Mouse (Mus musculus) thymus, postnatal 4 days (tissue): Measurements from ENCODE around the gene Smap1.

Experiments used
- DNase-seq: peaks from one replicate; pipeline ENCODE4 v3.0.0; 2021

Smap1 gene

DNA sequence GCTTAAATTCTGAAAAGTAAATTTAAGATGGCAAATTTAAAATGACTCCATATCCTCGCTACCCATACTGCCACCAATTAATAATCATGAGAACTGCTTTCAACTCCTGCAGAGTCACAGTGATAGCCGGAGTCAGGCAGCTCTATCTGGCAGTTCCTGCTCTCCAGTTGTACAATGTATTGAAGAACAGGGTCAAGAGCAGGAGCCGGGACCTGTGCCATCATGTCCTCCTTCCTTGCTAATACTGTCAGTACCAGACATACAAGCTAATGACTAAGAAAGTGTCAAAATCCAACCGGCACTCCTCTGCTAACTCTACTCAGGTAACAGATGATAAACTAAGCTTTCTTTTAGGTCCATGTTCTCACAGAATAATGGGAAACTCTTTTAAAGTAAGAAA is 3.0 kb downstream of the Smap1 start:
- DNase-seq, result no peak

DNA sequence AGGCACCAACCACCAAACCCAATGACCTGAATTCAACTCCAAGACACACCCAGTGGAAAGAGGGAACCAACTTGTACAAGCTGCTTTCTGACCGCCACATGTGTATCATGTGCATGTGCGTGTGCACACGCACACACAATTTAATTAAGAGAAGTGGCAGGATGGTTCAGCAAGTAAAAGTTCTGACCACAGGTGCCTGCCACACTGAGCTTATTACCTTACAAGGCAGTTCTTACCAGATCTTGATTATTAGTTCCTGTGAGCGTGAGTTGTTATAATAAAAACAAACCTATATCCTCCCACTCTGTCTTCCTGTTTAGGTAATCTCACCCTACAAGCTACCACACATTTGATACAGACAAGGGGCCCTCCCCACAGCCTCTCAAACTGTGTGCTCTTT is 6.6 kb downstream of the Smap1 start:
- no peak for DNase-seq

DNA sequence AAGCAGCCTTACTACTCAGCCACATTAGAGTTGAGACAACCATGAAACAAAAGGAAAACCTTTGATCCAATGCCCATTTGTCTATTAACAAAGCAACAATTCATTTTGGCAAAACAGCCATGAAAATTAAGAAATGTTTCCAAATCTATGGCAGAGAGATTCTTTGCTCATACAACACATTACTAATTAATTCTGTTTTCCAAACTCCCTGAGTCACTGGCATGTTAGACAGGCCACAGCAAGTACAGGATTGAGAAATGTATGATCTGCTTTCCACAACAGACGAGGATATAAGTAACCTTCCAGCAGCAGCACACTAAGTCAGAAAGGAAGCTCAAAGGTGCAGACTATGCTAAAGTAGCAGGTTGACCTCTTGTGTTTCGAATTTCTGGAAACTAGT is 9.1 kb downstream of the Smap1 start:
- no peak for DNase-seq

DNA sequence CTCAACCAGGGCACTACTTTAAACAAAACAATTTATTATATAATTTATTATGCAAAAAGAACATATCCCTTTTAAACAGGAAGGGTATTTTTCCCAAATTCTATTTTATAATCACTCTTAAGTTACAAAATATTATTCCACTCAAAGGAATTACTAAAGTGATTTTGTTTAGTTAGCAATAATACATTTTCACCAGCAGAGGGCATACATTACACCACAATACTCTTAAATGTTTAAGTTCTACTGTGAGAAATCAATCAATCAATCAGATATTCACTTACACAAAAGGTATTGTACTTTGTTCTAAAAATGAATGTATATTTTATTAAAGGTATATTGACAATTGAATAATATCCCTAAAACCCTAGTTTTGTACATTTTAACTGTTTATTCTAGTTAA is 16.0 kb downstream of the Smap1 start:
- no peak for DNase-seq

DNA sequence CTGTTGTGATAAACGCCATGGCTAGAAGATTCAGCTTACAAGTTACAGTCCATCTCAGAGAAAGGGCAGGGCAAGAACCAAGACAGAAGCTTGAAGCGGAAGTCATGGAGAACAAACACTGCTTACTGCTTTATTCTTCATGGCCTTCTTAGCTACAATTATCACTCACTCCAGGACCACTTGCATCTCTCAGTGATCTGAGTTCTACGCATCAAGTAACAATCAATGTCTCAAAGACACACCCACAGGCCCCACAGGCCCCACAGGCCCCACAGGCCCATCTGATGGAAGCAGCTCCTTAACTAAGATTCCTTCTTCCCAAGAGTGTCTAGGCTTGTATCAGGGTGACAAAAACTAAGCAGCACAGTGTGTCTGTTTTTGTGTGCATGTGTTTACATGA is 18.8 kb downstream of the Smap1 start:
- no peak for DNase-seq

DNA sequence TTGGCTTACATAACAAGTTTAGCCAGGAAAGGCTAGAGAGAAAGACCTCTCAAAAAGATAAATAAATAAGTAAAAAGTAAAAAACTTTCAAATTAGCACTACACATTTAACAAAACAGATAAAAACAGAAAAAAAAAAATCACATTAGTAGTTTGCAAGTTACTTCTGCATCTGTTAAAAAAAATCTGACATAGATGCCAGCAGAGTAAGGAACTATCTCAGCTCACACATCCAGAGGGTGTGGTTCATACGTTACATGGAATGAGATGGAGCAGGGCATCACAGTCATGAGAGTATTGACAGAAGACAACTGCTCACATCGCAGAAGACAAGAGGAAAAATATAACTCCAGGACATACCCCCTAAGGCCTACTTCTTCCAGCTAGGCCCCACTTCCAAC is 19.4 kb downstream of the Smap1 start:
- DNase-seq, result no peak

DNA sequence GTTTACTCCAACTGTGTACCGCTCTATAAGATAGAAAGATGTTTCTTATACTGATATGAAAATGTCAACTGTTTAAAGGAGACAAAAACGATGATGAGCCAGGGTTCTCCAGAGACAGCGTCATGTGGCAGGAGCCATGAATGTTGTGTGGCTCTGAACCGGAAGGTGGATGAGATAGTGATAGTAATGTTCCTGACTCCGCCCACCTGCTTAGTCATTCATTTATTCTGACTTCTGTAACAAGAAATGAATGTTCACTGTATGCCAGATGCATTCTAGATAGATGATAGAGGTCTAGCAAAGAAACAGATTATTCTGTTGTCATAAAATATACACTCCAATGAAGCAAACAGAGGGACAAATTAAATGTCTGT is 22.5 kb downstream of the Smap1 start:
- no peak for DNase-seq

DNA sequence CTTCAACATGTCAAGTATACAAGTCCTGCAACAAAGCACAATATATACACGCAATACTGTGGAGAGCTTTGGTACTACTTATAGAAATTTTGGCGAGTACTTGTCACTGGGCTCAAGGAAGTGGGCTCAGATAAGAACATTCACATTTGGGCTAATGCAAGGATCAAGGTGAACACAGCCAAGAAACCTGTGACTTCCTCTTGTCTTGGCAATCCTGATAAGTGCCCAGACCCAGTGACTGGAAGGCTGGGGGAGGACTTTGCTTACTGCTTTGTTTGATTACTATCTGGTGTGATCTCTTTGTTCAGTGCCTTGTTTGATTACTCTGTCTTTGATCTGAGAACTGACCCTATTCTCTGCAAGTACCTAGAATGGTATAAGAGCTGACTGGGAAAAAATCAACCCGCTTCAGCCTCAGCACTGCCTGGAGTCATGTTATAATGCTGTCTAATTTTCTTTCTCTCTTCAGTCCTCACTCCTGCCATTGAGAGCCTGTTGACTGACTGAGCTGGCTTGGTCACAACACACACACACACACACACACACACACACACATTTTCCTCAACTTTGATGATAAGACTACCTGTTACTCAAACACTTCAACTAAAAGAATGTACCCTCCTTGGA is 23.0 kb downstream of the Smap1 start:
- no peak for DNase-seq

DNA sequence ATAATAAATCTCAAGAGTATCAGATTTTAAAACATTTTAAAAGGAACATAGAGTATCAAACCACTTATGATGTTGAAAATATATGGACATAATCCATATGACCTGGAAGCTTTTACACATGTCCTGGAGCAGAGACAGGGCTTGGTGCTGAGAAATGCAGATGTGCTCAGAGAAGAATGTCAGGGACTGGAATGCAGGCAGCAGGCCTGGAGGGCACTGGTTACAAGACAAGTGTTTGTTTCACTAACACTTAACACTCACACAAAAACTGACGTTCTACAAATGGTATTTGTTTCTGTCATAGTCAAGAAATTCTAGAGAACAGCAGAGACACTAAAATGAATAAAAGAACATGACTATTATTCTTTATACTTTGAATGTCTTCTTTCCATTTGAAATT is 30.0 kb downstream of the Smap1 start:
- no peak for DNase-seq

DNA sequence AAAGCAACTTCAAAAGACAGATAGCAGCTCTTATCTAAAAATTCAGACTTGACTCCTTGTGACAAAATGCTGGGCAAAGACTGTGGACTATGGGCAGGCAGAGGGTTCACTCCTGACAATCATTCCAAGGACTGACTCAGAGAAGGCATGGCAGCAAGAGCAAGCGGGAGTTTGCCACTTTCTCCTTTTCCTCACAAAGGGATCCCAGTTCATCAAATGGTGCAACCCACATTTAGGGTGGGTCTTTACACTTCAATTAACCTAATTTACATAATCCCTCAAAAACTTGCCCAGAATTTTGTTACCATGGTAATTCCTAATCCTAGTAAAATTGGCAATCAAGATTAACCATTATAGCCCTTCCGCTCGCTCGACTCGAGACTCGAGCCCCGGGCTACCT is 37.2 kb downstream of the Smap1 start:
- DNase-seq, result no peak

DNA sequence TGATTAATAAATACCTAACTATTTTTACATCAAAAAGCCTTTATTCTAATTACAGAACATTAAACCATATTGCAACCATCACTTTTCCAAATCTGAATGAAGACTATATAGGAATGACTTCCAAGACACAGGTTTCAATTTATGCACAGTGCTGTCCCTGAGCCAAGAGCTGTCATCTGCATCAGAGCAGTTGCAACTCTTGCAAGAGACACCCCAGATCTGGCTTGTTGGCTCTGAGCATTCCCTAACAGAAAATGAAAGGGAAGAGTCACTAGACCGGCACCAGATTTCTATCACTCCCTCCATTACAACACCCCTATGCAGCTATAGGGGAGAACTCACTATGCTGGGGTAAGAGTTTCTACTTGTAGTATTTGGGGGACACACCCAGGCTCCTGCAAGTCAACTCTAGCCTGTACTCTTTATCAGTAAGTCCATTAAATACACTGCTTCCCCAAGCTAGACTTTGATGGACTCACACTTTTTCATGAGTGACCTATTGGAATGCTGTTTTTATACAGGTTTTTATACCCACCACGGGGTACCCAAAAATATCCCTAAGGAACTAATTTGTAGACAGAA is 37.9 kb downstream of the Smap1 start:
- DNase-seq, result no peak

DNA sequence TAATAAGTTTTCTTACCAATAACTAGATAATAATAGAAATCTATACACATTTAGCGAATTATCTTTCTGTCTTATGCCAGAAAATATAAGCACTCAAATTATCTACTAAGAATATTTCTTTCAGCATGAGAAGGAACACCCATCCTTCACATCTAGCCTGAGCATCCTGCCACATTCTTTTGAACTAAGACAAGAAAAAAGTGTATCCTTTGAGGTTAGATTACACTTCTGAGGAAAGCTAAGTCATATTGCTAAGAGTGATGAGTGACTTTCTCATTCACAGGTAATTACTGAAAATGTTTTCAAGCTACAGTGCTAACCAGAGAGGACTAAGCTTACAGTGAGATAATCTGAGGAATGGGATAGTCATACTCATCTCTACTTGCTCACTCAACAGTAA is 39.4 kb downstream of the Smap1 start:
- DNase-seq, result no peak

DNA sequence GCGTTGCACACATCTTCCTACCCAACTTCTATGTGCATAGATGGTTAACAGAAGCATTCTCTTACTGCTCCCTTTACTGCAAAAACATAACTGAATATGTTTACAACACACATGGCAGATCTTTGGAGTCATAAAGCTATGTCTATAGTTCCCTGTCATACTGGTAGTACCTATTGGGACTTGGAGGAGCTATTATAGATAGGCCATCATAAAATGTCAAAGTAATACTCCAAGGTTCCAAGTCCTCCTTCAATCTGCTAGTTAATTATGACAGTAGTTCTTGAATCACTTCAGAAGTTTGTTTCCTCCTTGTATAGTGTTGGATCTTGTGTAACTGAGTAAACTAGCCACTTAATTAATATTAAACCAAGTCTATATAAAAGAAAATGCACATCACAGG is 49.9 kb downstream of the Smap1 start:
- no peak for DNase-seq

DNA sequence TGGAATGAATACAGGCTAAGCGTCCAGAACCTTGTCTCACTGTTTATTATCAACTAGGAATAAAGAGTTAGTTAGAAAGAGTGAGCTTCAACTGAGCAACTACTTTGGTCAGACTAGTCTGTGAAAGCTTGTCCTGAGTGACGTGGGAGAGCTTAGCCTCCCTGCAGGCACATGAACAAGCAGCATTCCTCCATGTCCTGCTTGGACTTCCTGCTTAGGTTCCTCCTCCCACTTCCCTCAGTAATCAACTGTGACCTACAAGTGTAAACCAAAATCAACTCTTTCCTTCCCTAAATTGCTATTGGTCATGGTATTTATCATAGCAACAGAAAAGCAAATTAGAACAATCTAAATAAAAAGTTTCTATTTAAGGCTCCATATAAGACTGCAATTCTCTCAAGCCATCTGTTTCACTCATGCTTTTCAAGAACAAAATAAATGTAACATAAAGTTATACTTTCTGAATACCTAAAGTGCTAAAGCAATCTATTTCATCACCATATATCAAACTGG is 54.7 kb downstream of the Smap1 start:
- DNase-seq, result no peak

DNA sequence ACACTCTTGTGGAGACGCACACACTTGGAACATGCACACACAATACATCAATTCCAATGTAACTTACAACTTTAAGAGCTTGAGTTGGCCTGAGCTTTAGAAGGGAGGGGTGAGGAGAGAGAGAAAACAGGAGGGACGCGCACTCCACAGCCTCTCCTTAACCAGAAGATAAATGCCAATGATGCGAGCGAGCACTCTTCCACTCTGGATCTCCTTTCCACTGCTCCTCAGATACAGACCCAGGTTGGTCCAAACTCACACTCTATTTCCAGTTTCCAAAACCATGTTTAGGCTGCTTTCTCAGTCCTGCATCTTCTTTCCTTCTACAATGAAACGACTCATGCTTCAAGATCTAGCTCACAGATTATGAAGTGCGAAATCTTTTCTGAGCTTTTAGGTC is 56.6 kb downstream of the Smap1 start:
- no peak for DNase-seq

DNA sequence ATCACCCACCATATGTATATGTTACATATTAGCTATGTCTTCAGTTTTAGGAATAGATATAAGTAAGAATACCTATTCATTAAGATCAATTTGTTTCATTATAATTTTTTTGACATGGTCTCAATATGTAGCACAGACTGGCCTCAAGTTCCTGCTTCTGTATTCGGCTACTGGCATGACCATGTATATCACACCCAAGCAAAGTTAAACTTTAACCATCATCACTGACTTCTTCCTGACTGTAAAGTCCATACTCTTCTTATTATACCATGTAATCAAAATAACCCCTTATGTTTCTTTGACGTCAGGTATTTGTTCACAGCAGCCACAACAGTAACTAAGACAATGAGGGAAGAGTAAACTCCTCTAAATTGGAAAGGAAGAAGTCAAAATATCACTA is 61.2 kb downstream of the Smap1 start:
- no peak for DNase-seq

DNA sequence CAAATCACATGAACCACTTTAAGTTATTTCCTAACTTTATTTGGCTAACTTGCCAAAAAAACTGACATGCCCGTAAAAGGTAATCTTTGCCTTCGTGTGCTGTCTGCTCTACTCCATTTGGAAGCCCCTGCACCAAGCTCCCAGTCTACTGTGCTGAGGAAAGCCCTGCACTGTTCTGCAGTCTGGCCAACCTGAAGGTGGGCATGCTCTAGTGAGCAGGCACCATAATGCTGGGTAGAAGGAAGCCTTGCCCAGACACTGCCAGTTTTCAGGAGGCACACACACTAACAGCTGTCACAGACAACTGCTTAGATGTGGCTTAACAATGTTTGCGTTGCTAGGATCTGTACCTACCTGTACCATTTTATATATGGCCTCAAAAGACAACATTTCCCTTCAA is 66.5 kb downstream of the Smap1 start:
- DNase-seq, result no peak

DNA sequence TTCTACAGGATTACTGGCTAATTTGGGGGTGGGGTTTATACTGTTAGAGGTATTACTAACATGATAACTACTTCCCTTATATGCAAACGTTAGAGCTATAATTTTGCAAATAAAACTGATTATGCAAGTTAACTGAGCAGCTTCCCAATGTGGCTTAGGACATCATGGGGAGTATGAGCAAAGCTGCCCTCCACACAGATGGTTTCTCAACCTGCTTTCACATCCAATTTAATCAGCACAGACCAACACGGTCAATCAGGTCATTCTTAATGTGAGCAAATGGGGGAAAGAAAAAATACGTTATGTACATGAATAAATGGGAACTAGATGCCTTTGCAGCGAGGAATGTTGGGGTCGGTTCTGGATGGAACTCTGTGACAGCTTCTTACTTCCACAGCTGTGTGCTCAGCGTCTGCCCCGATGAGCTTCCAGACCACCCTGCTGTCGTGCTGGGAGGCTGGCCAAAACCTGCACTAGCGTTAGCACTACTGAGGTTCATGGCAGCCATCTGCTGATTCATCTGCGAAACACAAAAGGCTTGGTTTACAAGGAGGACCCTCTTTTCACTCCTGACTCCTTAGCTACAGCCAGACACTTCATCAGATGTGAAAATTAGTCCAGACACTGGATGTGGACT is 76.0 kb downstream of the Smap1 start:
- no peak for DNase-seq

DNA sequence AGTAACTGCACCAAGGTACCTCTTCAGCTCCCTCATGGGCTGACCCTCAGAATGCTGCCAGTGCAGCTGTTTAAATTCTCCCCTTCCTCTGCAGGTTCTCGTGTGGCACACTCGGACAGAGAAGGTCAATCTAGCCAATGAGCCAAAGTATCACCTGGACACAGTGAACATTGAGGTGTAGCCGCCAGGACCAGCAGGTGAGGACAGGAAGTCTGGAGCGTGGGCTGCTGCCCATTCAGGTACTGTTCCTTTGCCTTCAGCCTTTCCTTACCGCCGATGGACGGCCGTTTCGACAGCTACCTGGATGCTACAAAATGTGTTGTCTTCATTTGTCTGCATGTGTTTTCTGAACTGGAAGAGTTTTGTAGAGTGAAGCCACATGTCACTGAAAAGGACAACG is 77.1 kb downstream of the Smap1 start:
- no peak for DNase-seq

DNA sequence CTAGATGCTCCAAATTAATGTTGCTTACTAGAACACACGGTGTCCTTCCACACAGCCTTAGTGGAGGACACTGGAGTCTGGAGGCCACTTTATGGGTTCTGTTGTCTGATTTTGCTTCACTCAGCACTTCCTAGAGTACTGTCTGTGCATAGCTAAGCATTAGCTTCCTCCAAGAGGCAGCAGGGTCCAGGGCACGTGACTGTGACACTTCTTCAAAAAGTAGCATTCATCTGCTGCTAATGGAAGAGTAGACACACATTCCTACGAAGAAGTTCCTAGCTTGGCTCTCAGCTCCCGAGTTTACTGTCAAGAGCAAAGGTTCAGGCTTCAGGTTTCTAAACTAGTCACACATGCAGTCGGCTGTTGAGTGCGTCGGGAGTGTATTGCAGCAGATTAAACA is 78.3 kb downstream of the Smap1 start:
- DNase-seq, result no peak

DNA sequence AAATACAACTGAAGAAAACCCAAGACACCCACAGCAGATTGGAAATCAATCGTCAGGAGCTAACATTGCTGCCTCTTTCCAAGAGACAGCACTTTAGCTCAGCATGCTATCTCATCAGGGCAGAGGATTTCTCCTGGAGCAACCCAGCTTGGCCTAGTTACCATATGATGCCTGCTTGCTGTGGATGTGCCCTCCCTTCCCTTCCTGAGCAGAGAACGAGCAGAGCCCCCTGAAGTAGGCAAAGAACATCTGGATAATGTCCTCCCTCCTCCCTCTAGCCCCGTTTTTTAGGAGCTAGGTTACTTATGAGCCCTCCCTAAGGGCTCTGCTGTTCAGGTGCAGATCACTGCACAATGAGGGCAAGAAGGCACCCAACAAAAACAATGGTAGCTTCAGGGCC is 79.5 kb downstream of the Smap1 start:
- DNase-seq, result no peak

DNA sequence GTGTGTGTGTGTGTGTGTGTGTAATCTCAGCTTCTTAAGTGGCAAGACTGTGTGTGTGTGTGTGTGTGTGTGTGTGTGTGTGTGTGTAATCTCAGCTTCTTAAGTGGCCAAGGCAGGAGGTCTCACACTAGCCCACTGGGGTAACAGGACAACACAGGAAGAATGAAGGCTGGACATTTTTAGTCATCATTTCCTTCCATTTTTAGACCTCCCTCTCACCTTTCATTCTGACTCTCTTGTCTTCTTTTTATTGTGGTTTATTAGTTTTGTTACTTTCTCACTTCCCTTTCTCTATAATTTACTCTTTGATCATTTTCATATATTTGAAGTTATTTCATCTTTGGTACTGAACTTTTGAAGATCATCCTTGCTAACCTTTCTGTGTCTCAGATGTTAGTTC is 81.2 kb downstream of the Smap1 start:
- DNase-seq, result no peak

DNA sequence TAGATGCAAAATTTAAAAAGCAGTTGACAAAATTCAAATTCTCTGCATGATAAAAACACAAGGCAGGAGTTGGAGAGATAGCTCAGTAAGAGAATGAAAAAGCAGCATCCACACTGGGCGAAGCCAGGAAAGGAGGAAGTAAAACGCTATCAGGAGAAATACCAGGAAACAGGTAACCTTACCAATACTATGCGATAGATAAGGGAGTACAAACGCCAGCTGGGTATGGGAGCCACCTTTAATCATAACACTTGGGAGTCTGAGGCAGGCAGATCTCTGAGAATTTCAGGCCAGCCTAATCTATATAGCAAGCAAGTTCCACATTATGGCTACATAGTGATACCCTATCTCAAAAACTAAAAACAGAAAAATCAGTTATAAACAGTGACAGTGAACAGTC is 85.5 kb downstream of the Smap1 start:
- no peak for DNase-seq

DNA sequence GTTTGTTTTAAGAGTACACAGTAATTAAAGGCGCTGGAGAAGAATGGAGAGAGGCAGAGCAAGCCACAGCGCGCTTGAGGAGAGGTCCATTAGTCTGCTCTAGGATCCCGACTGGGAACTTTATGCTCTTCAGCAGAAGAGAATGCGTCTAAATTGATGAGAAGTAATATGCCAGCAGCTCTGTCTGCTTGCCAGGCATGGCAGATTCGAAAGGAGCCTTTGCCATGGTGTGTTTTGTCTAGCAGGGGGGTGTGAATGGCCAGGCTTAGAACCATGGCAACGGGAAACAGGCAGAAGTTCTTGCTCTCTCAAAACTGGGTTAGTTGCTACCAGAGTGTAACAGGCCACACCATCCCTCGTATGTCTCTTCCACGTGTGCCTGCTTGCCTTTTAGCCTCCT is 87.3 kb downstream of the Smap1 start:
- DNase-seq, result no peak

DNA sequence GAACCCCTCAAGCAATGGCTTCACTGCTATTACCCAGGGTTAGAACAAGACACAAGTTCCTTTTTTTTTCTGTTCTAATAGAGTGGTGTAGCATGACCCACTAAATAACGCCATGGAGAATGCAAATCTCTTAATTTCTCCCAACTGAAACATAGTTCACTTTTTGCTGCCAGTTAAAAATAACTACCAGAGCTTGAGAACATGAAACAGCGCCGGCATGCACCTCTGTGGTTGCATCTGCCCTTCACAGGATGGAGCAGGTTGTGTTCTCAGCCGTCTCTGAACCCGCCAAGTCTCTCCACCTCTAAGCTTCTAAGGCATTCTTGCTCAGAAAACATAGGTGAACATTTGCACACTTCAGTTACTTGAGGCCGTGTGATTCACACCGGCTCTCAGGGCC is 87.9 kb downstream of the Smap1 start:
- no peak for DNase-seq
